Mouse (Mus musculus): ENCODE results near the gene Prdx5.

DNA sequence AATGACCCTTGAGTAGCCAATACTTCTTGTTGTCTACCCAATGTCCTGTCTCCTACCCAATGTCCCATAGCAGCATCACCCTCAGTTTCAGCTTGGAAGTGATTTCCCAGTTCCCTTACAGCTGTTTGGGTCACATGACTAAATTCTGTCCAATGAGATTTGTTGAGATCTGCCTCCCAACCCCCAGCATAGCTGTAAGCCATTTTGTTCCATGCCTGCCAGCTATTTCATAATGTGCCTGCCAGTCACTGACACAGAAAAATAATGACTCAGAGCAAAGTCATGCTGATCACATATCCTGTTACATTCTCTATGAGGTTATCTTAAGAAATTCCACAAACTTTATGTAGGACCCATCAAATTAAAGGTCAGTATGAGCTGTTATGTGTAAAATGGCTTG is 33.1 kb downstream of the Prdx5 start:
- TF ChIP-seq CTCF (conservative IDR thresholded peaks at IDR 0.05; ENCODE audit: insufficient read depth, insufficient read length, low read depth, low read length): no peak
- TF ChIP-seq POLR2A (IDR thresholded peaks at IDR 0.05; ENCODE audit: low read depth, low read length): no peak
